Mouse (Mus musculus): Measurements from ENCODE around the gene Ppard. TPM values are rescaled to one million over a fixed set of nuclear protein-coding genes. Genes with fewer than 3 reads are reported as not detected.

Gene Ppard
- polyA plus RNA-seq, 1 experiment: 6.6 TPM

GRCm38 (mm10) chr17:28272837-28273236 lies 40.3 kb downstream of the Ppard start:
- TF ChIP-seq TAL1 (IDR thresholded peaks at IDR 0.05; ENCODE audit: low read length) (no peak), GATA1 (IDR thresholded peaks at IDR 0.05; ENCODE audit: low read length) (no peak)
- no peaks in the 10 kb centered on the region for H3K27me3 ChIP-seq (ENCODE audit: control insufficient read depth)

GRCm38 (mm10) chr17:28274739-28275138 lies 42.2 kb downstream of the Ppard start:
- Histone ChIP-seq H3K4me3 (replicated peaks) (no peak overlapping the region), H3K4me1 (ENCODE audit: control insufficient read depth) (peaks cover 61% of the 10 kb centered on the region), H3K27me3 (ENCODE audit: control insufficient read depth) (no peaks in the 10 kb centered on the region), H3K36me3 (ENCODE audit: control insufficient read depth) (peaks cover 23% of the 10 kb centered on the region), H3K9me3 (ENCODE audit: control insufficient read depth, low read length) (no peaks in the 10 kb centered on the region)
- TF ChIP-seq GATA1 (IDR thresholded peaks at IDR 0.05; ENCODE audit: low read length) (no peak), TAL1 (IDR thresholded peaks at IDR 0.05; ENCODE audit: low read length) (no peak)

More at GRCm38 (mm10) chr17:28272837-28273236, 40.3 kb downstream of the Ppard start:
- Histone ChIP-seq H3K9me3 (ENCODE audit: control insufficient read depth, low read length) (no peaks in the 10 kb centered on the region), H3K36me3 (ENCODE audit: control insufficient read depth) (peaks cover 23% of the 10 kb centered on the region), H3K4me3 (replicated peaks) (no peak overlapping the region), H3K4me1 (ENCODE audit: control insufficient read depth) (peaks cover 54% of the 10 kb centered on the region)

GRCm38 (mm10) chr17:28277226-28277625 lies 44.7 kb downstream of the Ppard start:
- Histone ChIP-seq H3K27me3 (ENCODE audit: control insufficient read depth) (no peaks in the 10 kb centered on the region), H3K4me1 (ENCODE audit: control insufficient read depth) (peaks cover 65% of the 10 kb centered on the region)

GRCm38 (mm10) chr17:28277721-28278120 lies 45.2 kb downstream of the Ppard start:
- no peaks in the 10 kb centered on the region for H3K9me3 ChIP-seq (ENCODE audit: control insufficient read depth, low read length)
- TF ChIP-seq GATA1 (IDR thresholded peaks at IDR 0.05; ENCODE audit: low read length): no peak
- no peak for TF ChIP-seq TAL1 (IDR thresholded peaks at IDR 0.05; ENCODE audit: low read length)
- H3K4me3 ChIP-seq (replicated peaks): no peak overlapping the region
- peaks cover 18% of the 10 kb centered on the region for H3K36me3 ChIP-seq (ENCODE audit: control insufficient read depth)
- H3K27me3 ChIP-seq (ENCODE audit: control insufficient read depth): no peaks in the 10 kb centered on the region
- peaks cover 60% of the 10 kb centered on the region for H3K4me1 ChIP-seq (ENCODE audit: control insufficient read depth)

More at GRCm38 (mm10) chr17:28277226-28277625, 44.7 kb downstream of the Ppard start:
- Histone ChIP-seq H3K36me3 (ENCODE audit: control insufficient read depth) (peaks cover 18% of the 10 kb centered on the region), H3K9me3 (ENCODE audit: control insufficient read depth, low read length) (no peaks in the 10 kb centered on the region), H3K4me3 (replicated peaks) (no peak overlapping the region)
- TF ChIP-seq GATA1 (IDR thresholded peaks at IDR 0.05; ENCODE audit: low read length): no peak

- Histone ChIP-seq H3K4me3 (replicated peaks) (no peak overlapping the region), H3K9me3 (ENCODE audit: control insufficient read depth, low read length) (no peaks in the 10 kb centered on the region), H3K27me3 (ENCODE audit: control insufficient read depth) (no peaks in the 10 kb centered on the region), H3K36me3 (ENCODE audit: control insufficient read depth) (peaks cover 18% of the 10 kb centered on the region), H3K4me1 (ENCODE audit: control insufficient read depth) (peaks cover 57% of the 10 kb centered on the region)
- TF ChIP-seq TAL1 (IDR thresholded peaks at IDR 0.05; ENCODE audit: low read length): no peak
- no peak for TF ChIP-seq GATA1 (IDR thresholded peaks at IDR 0.05; ENCODE audit: low read length)
These were observed 45.7 kb downstream of the Ppard start for GRCm38 (mm10) chr17:28278156-28278555.

GRCm38 (mm10) chr17:28279236-28279635 lies 46.7 kb downstream of the Ppard start:
- Histone ChIP-seq H3K4me3 (replicated peaks) (no peak overlapping the region), H3K27me3 (ENCODE audit: control insufficient read depth) (no peaks in the 10 kb centered on the region), H3K4me1 (ENCODE audit: control insufficient read depth) (peaks cover 55% of the 10 kb centered on the region), H3K9me3 (ENCODE audit: control insufficient read depth, low read length) (no peaks in the 10 kb centered on the region), H3K36me3 (ENCODE audit: control insufficient read depth) (peaks cover 18% of the 10 kb centered on the region)
- no peak for TF ChIP-seq TAL1 (IDR thresholded peaks at IDR 0.05; ENCODE audit: low read length)

GRCm38 (mm10) chr17:28279780-28280422 lies 47.4 kb downstream of the Ppard start:
- peaks cover 51% of the 10 kb centered on the region for H3K4me1 ChIP-seq (ENCODE audit: control insufficient read depth)
- peaks cover 18% of the 10 kb centered on the region for H3K36me3 ChIP-seq (ENCODE audit: control insufficient read depth)
- no peaks in the 10 kb centered on the region for H3K27me3 ChIP-seq (ENCODE audit: control insufficient read depth)
- no peak overlapping the region for H3K4me3 ChIP-seq (replicated peaks)
- TF ChIP-seq GATA1 (IDR thresholded peaks at IDR 0.05; ENCODE audit: low read length) (no peak), TAL1 (IDR thresholded peaks at IDR 0.05; ENCODE audit: low read length) (no peak)
- no peaks in the 10 kb centered on the region for H3K9me3 ChIP-seq (ENCODE audit: control insufficient read depth, low read length)

GRCm38 (mm10) chr17:28280423-28280800 lies 47.9 kb downstream of the Ppard start:
- Histone ChIP-seq H3K36me3 (ENCODE audit: control insufficient read depth) (peaks cover 18% of the 10 kb centered on the region), H3K27me3 (ENCODE audit: control insufficient read depth) (no peaks in the 10 kb centered on the region), H3K4me1 (ENCODE audit: control insufficient read depth) (peaks cover 51% of the 10 kb centered on the region), H3K4me3 (replicated peaks) (no peak overlapping the region), H3K9me3 (ENCODE audit: control insufficient read depth, low read length) (no peaks in the 10 kb centered on the region)
- no peak for TF ChIP-seq TAL1 (IDR thresholded peaks at IDR 0.05; ENCODE audit: low read length)
- TF ChIP-seq GATA1 (IDR thresholded peaks at IDR 0.05; ENCODE audit: low read length): no peak

GRCm38 (mm10) chr17:28280831-28281377 lies 48.4 kb downstream of the Ppard start:
- H3K36me3 ChIP-seq (ENCODE audit: control insufficient read depth): peaks cover 18% of the 10 kb centered on the region
- no peaks in the 10 kb centered on the region for H3K9me3 ChIP-seq (ENCODE audit: control insufficient read depth, low read length)
- no peaks in the 10 kb centered on the region for H3K27me3 ChIP-seq (ENCODE audit: control insufficient read depth)
- no peak for TF ChIP-seq GATA1 (IDR thresholded peaks at IDR 0.05; ENCODE audit: low read length)
- no peak overlapping the region for H3K4me3 ChIP-seq (replicated peaks)
- peaks cover 51% of the 10 kb centered on the region for H3K4me1 ChIP-seq (ENCODE audit: control insufficient read depth)

Measured in erythroblast, embryonic 14.5 days (primary cell).